ENCODE assay signal across 8 mouse cellular contexts in genomic region chr3:40744836-40745660, GRCm38 (mm10). TPM values are rescaled to one million over a fixed set of nuclear protein-coding genes. Genes with fewer than 3 reads are reported as not detected.
A peak's percentile ranks its signal among the peaks of the same experiment; 100 is the strongest.
DNase-seq lines count a peak whose midpoint lies in the region; ATAC-seq lines count a peak whose summit lies in the region.

No protein-coding gene starts in this region.

- H3K4me3 ChIP-seq in hindbrain, embryonic 14.5 days (replicated peaks; ENCODE audit: low read length): peak overlapping the region; percentile 81

- peak; percentile 95 for ATAC-seq in hindbrain, embryonic 14.5 days (ENCODE audit: low FRiP score)

- no peaks in the 10 kb centered on the region for H3K27me3 ChIP-seq in hindbrain, embryonic 14.5 days (ENCODE audit: control insufficient read depth, insufficient read depth, low read length)

- under 1% methylated on average over 71 of the region's 93 CpGs for WGBS in hindbrain, embryonic 14.5 days

- peaks cover 16% of the 10 kb centered on the region for H3K4me1 ChIP-seq in hindbrain, embryonic 14.5 days (replicated peaks; ENCODE audit: control insufficient read depth, insufficient read depth, low read length)

- H3K4me2 ChIP-seq in hindbrain, embryonic 14.5 days (replicated peaks): peak overlapping the region; percentile 64

- H3K27ac ChIP-seq in hindbrain, embryonic 14.5 days: peak overlapping the region; percentile 91

- peak; percentile 86 for DNase-seq in T-cell, adult 2 months (ENCODE audit: low spot score)
- DNase-seq in cerebellum, postnatal 25 days: peak; percentile 96 to 98
- peak; percentile 74 to 84 for DNase-seq in frontal cortex, postnatal 25 days (ENCODE audit: low spot score in 2 of 2)
- DNase-seq in hindbrain, embryonic 14.5 days (ENCODE audit: low spot score): peak; percentile 93
- peak; percentile 94 to 95 for DNase-seq in layer of hippocampus, postnatal 36 days
- DNase-seq in lung, postnatal 25 days (ENCODE audit: low spot score): peak; percentile 93
- peak; percentile 79 for DNase-seq in retina, adult 2 months (ENCODE audit: low read depth, low spot score)
- peak; percentile 96 for DNase-seq in thymus, postnatal 25 days

- H3K36me3 ChIP-seq in hindbrain, embryonic 14.5 days (replicated peaks; ENCODE audit: control insufficient read depth, insufficient read depth): no peaks in the 10 kb centered on the region

- peak overlapping the region; percentile 87 for H3K9ac ChIP-seq in hindbrain, embryonic 14.5 days

- H3K9me3 ChIP-seq in hindbrain, embryonic 14.5 days (ENCODE audit: control insufficient read depth, low read length): no peaks in the 10 kb centered on the region

RNA-seq across cellular contexts. Expression of gene Hspa4l, which starts 0.8 kb away (rescaled TPM):
- 56.0 and 65.4 TPM in 2 replicates for polyA plus RNA-seq in hindbrain, embryonic 14.5 days (2014; fragmentation: Nextera tagmentation; extraction: Ambion mirVana)
- 100 to 1,000 TPM; 165 to 173 TPM for total RNA-seq in layer of hippocampus, postnatal 36 days (2021)

RNA-seq across cellular contexts. Expression of gene Slc25a31, which starts 36.4 kb away (rescaled TPM):
- polyA plus RNA-seq in hindbrain, embryonic 14.5 days (2014; fragmentation: Nextera tagmentation; extraction: Ambion mirVana): 0.44 and 0.59 TPM in 2 replicates
- total RNA-seq in layer of hippocampus, postnatal 36 days (2021): under 1 TPM; 0.25 to 0.28 TPM

RNA-seq across cellular contexts. Expression of gene Plk4, which starts 54.8 kb away (rescaled TPM):
- 12.5 and 14.5 TPM in 2 replicates for polyA plus RNA-seq in hindbrain, embryonic 14.5 days (2014; fragmentation: Nextera tagmentation; extraction: Ambion mirVana)
- total RNA-seq in layer of hippocampus, postnatal 36 days (2021): 1 to 10 TPM; 2.9 to 3.7 TPM

Comparison
In these comparisons a context has a peak if more than half of its experiments do, and no peak if none do; other contexts are left out.
1. Peak in every context shown above with its lines: DNase-seq, ATAC-seq, H3K4me3 ChIP-seq and H3K27ac ChIP-seq.